Mouse (Mus musculus): ENCODE data around the gene Bad. TPM values are rescaled to one million over a fixed set of nuclear protein-coding genes. Genes with fewer than 3 reads are reported as not detected.

The Bad gene
- polyA plus RNA-seq, 1 experiment from 2014 or later = 70.1 TPM

DNA sequence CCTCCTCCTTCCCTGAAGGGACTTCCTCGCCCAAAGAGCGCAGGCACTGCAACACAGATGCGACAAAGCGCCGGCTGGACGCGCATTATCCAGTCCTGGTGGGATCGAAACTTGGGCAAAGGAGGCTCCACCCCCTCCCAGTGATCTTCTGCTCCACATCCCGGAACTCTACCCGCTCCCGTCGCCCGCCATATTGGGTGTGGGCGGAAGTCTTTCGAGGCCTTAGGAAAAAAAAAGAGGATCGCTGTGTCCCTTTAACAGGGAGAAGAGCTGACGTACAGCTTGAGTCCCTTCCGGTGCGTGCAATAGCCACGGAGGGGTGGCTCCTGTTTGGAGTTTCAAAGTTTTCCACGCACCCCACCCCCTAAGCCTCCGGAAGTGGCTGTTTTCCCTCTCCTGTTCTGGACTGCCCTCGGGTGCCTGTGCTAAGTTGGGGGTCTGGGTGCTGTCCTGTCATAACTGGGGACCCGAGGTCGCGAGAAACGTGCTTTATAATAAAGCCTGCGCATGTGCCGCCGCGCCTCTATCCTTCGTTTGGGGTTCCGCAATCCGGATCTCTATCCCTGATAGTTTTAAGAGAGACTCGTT, 9.8 kb downstream of the Bad start:
- Histone ChIP-seq H3K9me3 (ENCODE audit: control insufficient read depth) (no peaks in the 10 kb centered on the region), H3K27me3 (replicated peaks; ENCODE audit: control insufficient read depth, insufficient read depth, low read length) (no peaks in the 10 kb centered on the region), H3K9ac (ENCODE audit: low read depth, low read length) (peak overlapping the region; percentile 63), H3K36me3 (ENCODE audit: control insufficient read depth, insufficient read depth) (peaks cover 37% of the 10 kb centered on the region), H3K4me1 (replicated peaks; ENCODE audit: control insufficient read depth, insufficient read depth, low read length) (peaks cover 6% of the 10 kb centered on the region; the same call in 1 of the 2 replicates), H3K4me2 (replicated peaks; ENCODE audit: low read depth) (peak overlapping the region; percentile 77), H3K27ac (ENCODE audit: low read depth, low read length) (peak overlapping the region; percentile 92), H3K4me3 (ENCODE audit: low read depth, low read length) (peak overlapping the region; percentile 56)
- under 1% methylated on average over 35 of the region's 35 CpGs for WGBS
- peak; percentile 58 for ATAC-seq
- TF ChIP-seq CTCF (IDR thresholded peaks at IDR 0.05; ENCODE audit: low read depth) = no peak

DNA sequence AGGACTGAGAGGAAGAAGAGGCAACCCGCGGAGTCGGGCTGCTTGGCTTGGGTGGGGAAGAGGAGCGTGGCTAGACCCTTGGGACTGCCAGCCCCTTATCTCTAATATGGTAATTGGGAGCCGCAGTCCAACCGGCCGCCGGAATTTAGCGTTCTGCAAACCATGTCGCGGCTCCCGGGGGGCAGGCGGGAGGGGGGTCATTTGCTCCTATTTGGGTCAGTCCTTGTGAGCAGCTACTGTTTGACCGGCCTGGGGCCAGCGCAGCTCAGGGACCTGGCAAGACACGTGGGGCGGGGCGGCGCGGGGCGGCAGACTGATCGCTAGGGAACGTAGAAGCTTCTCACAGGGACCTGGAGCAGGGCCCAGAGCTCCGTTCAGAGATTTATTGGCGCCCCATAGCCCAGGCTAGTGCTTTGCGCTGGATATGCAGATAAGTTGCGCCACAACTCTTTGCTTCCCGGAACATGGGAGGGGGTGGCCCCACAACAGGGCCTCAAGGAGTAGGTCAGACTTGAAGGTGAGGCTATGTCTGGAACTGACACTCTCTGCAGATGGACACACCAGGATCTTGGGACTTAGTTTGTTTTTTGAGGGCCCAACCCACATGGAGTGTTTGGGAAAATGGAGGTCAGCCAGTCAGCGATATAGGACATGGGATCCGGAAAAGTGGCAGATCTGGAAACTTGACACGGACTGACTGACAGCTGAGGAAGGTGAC, 10.5 kb downstream of the Bad start:
- H3K4me3 ChIP-seq (ENCODE audit: low read depth, low read length) = peak overlapping the region; percentile 56
- TF ChIP-seq CTCF (IDR thresholded peaks at IDR 0.05; ENCODE audit: low read depth) = 0 out of 2 replicates have a peak, but pooled peaks have one; percentile 7
- H3K4me1 ChIP-seq (replicated peaks; ENCODE audit: control insufficient read depth, insufficient read depth, low read length) = peaks cover 6% of the 10 kb centered on the region; the same call in 1 of the 2 replicates
- H3K9ac ChIP-seq (ENCODE audit: low read depth, low read length) = peak overlapping the region; percentile 59
- H3K27me3 ChIP-seq (replicated peaks; ENCODE audit: control insufficient read depth, insufficient read depth, low read length) = no peaks in the 10 kb centered on the region
- peak overlapping the region; percentile 92 for H3K27ac ChIP-seq (ENCODE audit: low read depth, low read length)
- peak overlapping the region; percentile 77 for H3K4me2 ChIP-seq (replicated peaks; ENCODE audit: low read depth)
- H3K36me3 ChIP-seq (ENCODE audit: control insufficient read depth, insufficient read depth) = peaks cover 44% of the 10 kb centered on the region
- ATAC-seq = peak; percentile 60
- no peaks in the 10 kb centered on the region for H3K9me3 ChIP-seq (ENCODE audit: control insufficient read depth)
- 2% methylated on average over 31 of the region's 31 CpGs for WGBS

DNA sequence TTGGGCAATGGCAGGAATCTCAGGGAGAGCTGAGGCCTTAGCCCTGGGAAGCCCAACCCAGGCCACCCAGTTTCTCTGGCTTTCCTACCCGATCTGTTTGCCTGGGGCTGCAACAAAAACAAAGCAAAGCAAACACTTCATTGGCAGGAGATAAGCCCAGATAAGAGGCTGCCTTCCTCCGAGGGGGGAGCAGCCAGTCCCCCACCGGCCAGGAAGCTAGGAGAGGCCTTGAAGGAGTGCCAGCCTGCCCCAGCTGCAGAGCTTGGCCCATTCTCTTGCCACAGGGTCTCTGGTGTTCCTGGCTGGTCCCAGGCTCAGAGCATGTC, 11.0 kb downstream of the Bad start:
- Histone ChIP-seq H3K4me3 (ENCODE audit: low read depth, low read length) (peak overlapping the region; percentile 56; the same call in 1 of the 2 replicates), H3K9me3 (ENCODE audit: control insufficient read depth) (no peaks in the 10 kb centered on the region), H3K4me1 (replicated peaks; ENCODE audit: control insufficient read depth, insufficient read depth, low read length) (peaks cover 6% of the 10 kb centered on the region; the same call in 1 of the 2 replicates), H3K9ac (ENCODE audit: low read depth, low read length) (0 out of 2 replicates have a peak overlapping the region, but pooled peaks have one; percentile 59), H3K27me3 (replicated peaks; ENCODE audit: control insufficient read depth, insufficient read depth, low read length) (no peaks in the 10 kb centered on the region), H3K36me3 (ENCODE audit: control insufficient read depth, insufficient read depth) (peaks cover 49% of the 10 kb centered on the region), H3K27ac (ENCODE audit: low read depth, low read length) (peak overlapping the region; percentile 92), H3K4me2 (replicated peaks; ENCODE audit: low read depth) (peak overlapping the region; percentile 77)
- WGBS = 2% methylated on average over 3 of the region's 3 CpGs
- ATAC-seq = peak; percentile 5
- TF ChIP-seq CTCF (IDR thresholded peaks at IDR 0.05; ENCODE audit: low read depth) = no peak

DNA sequence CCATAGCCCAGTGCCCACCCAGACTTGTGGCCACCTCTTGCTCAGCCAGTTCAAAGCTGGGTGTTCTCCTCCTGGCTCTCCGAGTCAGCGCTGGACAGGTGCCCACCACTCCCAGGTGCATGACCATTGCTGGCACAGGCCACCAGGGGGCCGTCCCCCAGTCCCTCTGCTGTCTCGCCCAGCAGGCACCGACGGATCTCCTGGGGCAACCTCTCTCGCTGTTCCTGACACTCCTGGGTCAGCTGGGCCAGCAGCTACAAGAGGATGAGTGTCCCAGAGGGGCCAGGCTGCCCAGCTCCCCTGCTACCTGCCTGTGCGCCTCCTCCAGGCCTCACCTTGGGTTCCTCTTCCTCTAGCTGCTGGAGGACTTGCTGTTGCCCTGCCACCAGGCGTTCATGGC, 12.4 kb downstream of the Bad start:
- Histone ChIP-seq H3K4me2 (replicated peaks; ENCODE audit: low read depth) (0 out of 2 replicates have a peak overlapping the region, but pooled peaks have one; percentile 3), H3K9me3 (ENCODE audit: control insufficient read depth) (no peaks in the 10 kb centered on the region), H3K4me1 (replicated peaks; ENCODE audit: control insufficient read depth, insufficient read depth, low read length) (peaks cover 6% of the 10 kb centered on the region; the same call in 1 of the 2 replicates), H3K27ac (ENCODE audit: low read depth, low read length) (peak overlapping the region; percentile 57), H3K4me3 (ENCODE audit: low read depth, low read length) (no peak overlapping the region), H3K36me3 (ENCODE audit: control insufficient read depth, insufficient read depth) (peaks cover 63% of the 10 kb centered on the region), H3K9ac (ENCODE audit: low read depth, low read length) (no peak overlapping the region), H3K27me3 (replicated peaks; ENCODE audit: control insufficient read depth, insufficient read depth, low read length) (no peaks in the 10 kb centered on the region)
- WGBS = 39% methylated on average over 9 of the region's 9 CpGs
- no peak for ATAC-seq
- TF ChIP-seq CTCF (IDR thresholded peaks at IDR 0.05; ENCODE audit: low read depth) = peak; percentile 73

DNA sequence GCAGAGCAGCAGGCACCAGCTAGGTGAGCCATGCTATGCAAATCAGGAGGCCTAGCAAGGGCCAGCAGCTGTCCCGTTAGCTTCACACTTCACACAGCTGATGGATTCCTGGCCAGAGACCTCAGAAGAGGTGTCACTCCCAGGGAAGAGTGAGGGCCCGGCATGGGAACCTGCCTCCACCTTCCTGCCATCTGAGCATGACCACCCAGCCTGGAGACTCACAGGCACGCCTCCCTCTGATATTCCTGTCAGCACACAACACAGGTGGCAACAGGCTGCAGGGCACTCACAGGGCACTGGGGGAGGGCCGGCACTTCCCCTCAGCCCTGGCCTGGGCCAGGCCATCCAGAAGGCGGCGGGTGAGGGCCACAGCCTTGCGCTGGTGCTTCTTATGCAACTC, 13.8 kb downstream of the Bad start:
- no peak overlapping the region for H3K9ac ChIP-seq (ENCODE audit: low read depth, low read length)
- peaks cover 76% of the 10 kb centered on the region for H3K36me3 ChIP-seq (ENCODE audit: control insufficient read depth, insufficient read depth)
- H3K27ac ChIP-seq (ENCODE audit: low read depth, low read length) = no peak overlapping the region
- H3K4me1 ChIP-seq (replicated peaks; ENCODE audit: control insufficient read depth, insufficient read depth, low read length) = peaks cover 6% of the 10 kb centered on the region; the same call in 1 of the 2 replicates
- H3K9me3 ChIP-seq (ENCODE audit: control insufficient read depth) = no peaks in the 10 kb centered on the region
- no peak overlapping the region for H3K4me2 ChIP-seq (replicated peaks; ENCODE audit: low read depth)
- no peak for ATAC-seq
- TF ChIP-seq CTCF (IDR thresholded peaks at IDR 0.05; ENCODE audit: low read depth) = no peak
- 73% methylated on average over 7 of the region's 7 CpGs for WGBS
- no peaks in the 10 kb centered on the region for H3K27me3 ChIP-seq (replicated peaks; ENCODE audit: control insufficient read depth, insufficient read depth, low read length)
- no peak overlapping the region for H3K4me3 ChIP-seq (ENCODE audit: low read depth, low read length)

DNA sequence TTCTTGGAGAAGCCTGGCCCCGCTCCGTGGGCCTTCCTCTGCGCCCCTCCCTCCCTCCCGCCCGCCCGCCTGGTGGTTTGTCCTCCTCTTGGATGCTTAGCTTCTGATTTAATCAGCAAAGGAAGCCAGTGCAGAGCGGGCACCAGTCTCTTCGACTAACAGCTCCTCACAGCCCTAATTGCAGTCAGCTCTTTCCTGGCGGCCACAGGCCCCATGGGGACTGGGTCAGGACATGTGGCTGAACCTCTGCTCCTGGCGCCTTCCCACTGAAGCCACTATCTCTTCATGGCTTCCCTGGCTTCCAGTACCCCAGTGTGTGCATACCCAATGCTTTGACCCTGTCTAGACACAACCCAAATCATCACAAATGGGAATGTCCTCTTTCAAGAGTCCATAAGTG, 14.8 kb downstream of the Bad start:
- H3K9me3 ChIP-seq (ENCODE audit: control insufficient read depth) = no peaks in the 10 kb centered on the region
- no peak for ATAC-seq
- H3K4me1 ChIP-seq (replicated peaks; ENCODE audit: control insufficient read depth, insufficient read depth, low read length) = peaks cover 6% of the 10 kb centered on the region; the same call in 1 of the 2 replicates
- no peak overlapping the region; the same call in 1 of the 2 replicates for H3K27ac ChIP-seq (ENCODE audit: low read depth, low read length)
- no peaks in the 10 kb centered on the region for H3K27me3 ChIP-seq (replicated peaks; ENCODE audit: control insufficient read depth, insufficient read depth, low read length)
- H3K4me3 ChIP-seq (ENCODE audit: low read depth, low read length) = no peak overlapping the region
- 74% methylated on average over 10 of the region's 10 CpGs for WGBS
- no peak for TF ChIP-seq CTCF (IDR thresholded peaks at IDR 0.05; ENCODE audit: low read depth)
- H3K36me3 ChIP-seq (ENCODE audit: control insufficient read depth, insufficient read depth) = peaks cover 81% of the 10 kb centered on the region
- H3K4me2 ChIP-seq (replicated peaks; ENCODE audit: low read depth) = no peak overlapping the region
- no peak overlapping the region for H3K9ac ChIP-seq (ENCODE audit: low read depth, low read length)

Data from intestine, postnatal 0 days (tissue).